Comparison of ENCODE assay signal across 21 mouse cellular contexts in the genomic region with DNA sequence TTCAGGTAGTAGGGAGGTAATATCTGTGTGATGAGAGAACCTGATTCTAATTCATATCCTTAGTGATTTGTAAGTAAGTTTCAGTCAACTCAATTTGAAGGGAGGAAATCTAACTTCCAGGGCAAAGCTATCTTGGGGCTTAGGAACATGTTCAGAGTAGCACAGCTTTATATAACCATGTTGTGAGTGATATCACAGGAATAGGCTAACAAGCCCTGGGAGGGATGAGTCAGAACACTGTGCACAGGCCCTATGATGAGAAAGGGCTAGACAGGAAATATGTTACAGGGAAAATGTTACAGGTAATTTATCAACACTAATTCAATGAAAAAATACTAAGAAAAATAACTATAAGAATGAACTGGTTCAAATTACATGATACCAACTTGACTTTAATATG.
DNase-seq lines count a peak whose midpoint lies in the region; ATAC-seq and TF ChIP-seq lines count a peak whose summit lies in the region.
"Had no signal": no experiment of that assay in that cellular context is flagged by ENCODE, and none has a peak within 500 bp of the region (broad histone marks: within the 10 kb centered on the region; RNA-seq: fewer than 3 reads in every experiment).

No protein-coding gene starts in this region.

- H3K4me3 ChIP-seq in lung, adult 2 months (replicated peaks; ENCODE audit: extremely low read depth, low read depth, low read length) = no peak overlapping the region

- TF ChIP-seq CTCF in lung, adult 2 months (IDR thresholded peaks at IDR 0.05; ENCODE audit: insufficient read depth, low read length) = no peak

- ATAC-seq in frontal cortex, adult (ENCODE audit: low TSS enrichment) = peak; percentile 84
- ATAC-seq: activated CD4-positive, CD25-positive, alpha-beta regulatory T cell, adult 4 months; CD4-positive, CD25-positive, alpha-beta regulatory T cell, adult 4 months; Patski had no signal

- H3K4me1 ChIP-seq in lung, adult 2 months (ENCODE audit: control insufficient read depth, insufficient read depth, low read length) = no peaks in the 10 kb centered on the region

- DNase-seq in frontal cortex, postnatal 10 days (ENCODE audit: low spot score in 2 of 2) = no peak
- peak; percentile 14 for DNase-seq in Muller cell, postnatal 12 days (ENCODE audit: inconsistent ontology term)
- DNase-seq in brain, adult 2 months (ENCODE audit: low read depth, low spot score) = peak; percentile 53
- DNase-seq in layer of hippocampus, adult 18-20 months (ENCODE audit: low spot score in 2 of 2) = no peak
- DNase-seq in lung, adult 2 months = no peak
- DNase-seq: adrenal gland, adult 2 months; adrenal gland, adult 8-10 months; adrenal gland, postnatal 10 days; adrenal gland, postnatal 14 days; adrenal gland, postnatal 25 days; adrenal gland, postnatal 36 days; B cell, adult 2 months; cerebellum, adult 11 months; cerebellum, adult 11-12 months; cerebellum, adult 18-20 months; cerebellum, adult 2 months; cerebellum, adult 8-10 months had no signal

- TF ChIP-seq POLR2A in lung, adult 2 months (IDR thresholded peaks at IDR 0.05; ENCODE audit: borderline replicate concordance, extremely low read depth, low read depth, low read length) = no peak

Comparison
In these comparisons a context has a peak if more than half of its experiments do, and no peak if none do; other contexts are left out.
1. DNase-seq: peak in Muller cell, postnatal 12 days (single experiment) and brain, adult 2 months (single experiment); none in frontal cortex, postnatal 10 days (0 of 2), layer of hippocampus, adult 18-20 months (0 of 2) and lung, adult 2 months (single experiment).